Mouse (Mus musculus) bone marrow macrophage, adult 2 months (primary cell): Measurements from ENCODE around the gene Bspry.

Source experiments
- CTCF ChIP-seq: IDR thresholded peaks from 2 replicates; pipeline ENCODE4 v1.5.1; 2012; ENCODE audit warnings: low read depth, mild to moderate bottlenecking, low read length, moderate library complexity
- POLR2A ChIP-seq: IDR thresholded peaks from 2 replicates; pipeline ENCODE4 v1.6.1; 2012; ENCODE audit warnings: mild to moderate bottlenecking, low read depth, low read length, borderline replicate concordance

- TF ChIP-seq CTCF, result no peak
- TF ChIP-seq POLR2A, result no peak
Measured at GRCm38 (mm10) chr4:62527655-62528054, 47.8 kb downstream of the Bspry start.
